Mouse (Mus musculus): Measurements from ENCODE around the gene Adk. TPM values are rescaled to one million over a fixed set of nuclear protein-coding genes. Genes with fewer than 3 reads are reported as not detected.

Adk gene
- polyA plus RNA-seq, 1 experiment: 7.7 TPM

DNA sequence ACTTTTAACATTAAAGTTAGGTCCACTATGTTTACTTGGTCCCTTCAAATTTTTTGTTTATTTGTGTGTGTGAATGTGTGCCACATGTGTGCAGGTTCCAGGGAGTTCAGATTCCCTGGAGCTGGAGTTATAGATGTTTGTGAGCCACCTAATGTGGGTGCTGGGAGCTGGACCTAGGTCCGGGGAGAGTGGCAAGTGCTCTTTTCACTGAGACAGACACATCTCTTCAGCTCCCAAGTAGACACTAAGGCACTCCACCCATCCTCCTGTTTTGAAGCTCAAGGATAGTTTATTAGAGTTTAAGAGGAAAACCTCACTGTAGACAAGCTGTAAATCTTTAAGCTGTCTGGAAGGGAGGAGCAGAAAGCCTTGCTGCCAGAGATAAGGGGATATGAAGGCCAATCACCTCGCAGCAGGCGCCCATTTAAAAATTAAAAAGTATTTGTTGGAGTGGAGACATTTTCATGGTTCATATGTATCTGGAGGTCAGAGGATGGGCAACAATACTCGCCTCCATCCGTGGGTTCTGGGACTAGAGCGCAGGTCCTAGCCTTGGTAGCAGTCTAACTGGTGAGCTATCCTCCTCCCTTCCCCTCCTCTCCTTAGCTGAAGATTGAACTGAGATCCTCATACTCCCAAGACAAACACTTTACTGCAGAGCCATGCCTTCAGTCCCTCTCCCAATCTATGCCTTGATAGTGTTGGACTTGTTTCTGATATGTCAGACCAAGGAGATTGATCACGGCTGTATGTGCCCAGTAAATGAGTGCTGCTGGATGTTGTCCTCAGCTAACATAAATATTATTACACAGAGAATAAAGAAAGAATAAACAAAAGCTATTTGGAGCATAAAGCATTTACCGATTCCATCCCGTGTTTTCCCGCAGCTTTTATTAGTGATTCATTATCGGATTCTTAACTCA lies 22.3 kb downstream of the Adk start:
- no peak for DNase-seq (ENCODE audit: low read depth in 1 of 2, low spot score in 2 of 2)
- H3K27me3 ChIP-seq (ENCODE audit: control insufficient read depth, insufficient read depth, low read length): no peaks in the 10 kb centered on the region
- TF ChIP-seq CTCF (IDR thresholded peaks at IDR 0.05; ENCODE audit: extremely low read depth, insufficient read depth, insufficient read length, insufficient replicate concordance) (no peak), POLR2A (IDR thresholded peaks at IDR 0.05; ENCODE audit: low read depth, low read length) (no peak)
- H3K4me1 ChIP-seq (ENCODE audit: control insufficient read depth, insufficient read depth, insufficient read length): no peaks in the 10 kb centered on the region; the same call in 1 of the 2 replicates
- H3K27ac ChIP-seq (ENCODE audit: insufficient read depth, low read length): no peak overlapping the region
- H3K36me3 ChIP-seq (ENCODE audit: control insufficient read depth, insufficient read depth, low read length): no peaks in the 10 kb centered on the region
- H3K4me3 ChIP-seq (ENCODE audit: extremely low read depth, insufficient read depth, insufficient read length): no peak overlapping the region
- WGBS: 67% methylated on average over 11 of the region's 11 CpGs

DNA sequence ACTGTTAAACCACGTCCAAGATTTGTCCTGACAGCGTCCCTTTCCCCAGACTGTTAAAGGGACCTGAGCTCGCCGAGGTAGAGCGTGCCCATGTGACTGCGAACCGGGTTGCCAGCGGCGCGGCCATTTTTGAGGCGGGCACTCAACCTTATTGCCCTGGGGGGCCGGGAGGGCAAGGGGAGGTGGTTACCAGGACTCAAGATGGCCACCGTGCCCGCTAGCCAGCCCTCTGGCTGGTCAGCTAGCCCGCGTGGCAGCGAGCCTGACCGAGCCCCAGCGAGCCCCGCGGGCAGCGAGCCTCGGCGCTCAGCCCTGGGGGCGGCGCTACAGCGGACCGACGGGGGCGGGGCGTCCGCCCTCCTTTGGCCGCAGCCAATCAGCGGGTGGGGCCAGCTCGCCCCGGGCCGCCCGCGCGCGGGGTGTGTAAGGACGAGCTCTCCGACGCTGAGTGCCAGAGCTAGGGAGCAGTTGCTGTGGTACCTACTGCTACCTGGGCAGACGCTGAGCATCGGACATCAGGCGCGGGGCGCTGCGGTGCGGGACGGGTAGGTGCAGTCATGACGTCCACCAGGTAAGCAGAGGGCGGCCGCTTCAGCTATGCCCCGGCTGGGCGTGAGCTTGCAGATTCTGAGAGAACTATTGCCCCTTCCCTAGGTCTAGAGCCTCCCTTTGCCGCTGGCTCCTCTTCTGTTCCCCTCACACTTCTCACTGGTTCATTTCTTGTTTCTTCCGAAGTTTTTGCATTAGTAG lies 23.6 kb downstream of the Adk start:
- DNase-seq (ENCODE audit: low read depth in 1 of 2, low spot score in 2 of 2): peak; percentile 69 to 86
- Histone ChIP-seq H3K27ac (ENCODE audit: insufficient read depth, low read length) (peak overlapping the region; percentile 56), H3K4me3 (ENCODE audit: extremely low read depth, insufficient read depth, insufficient read length) (peak overlapping the region; percentile 91), H3K4me1 (ENCODE audit: control insufficient read depth, insufficient read depth, insufficient read length) (no peaks in the 10 kb centered on the region; the same call in 1 of the 2 replicates), H3K36me3 (ENCODE audit: control insufficient read depth, insufficient read depth, low read length) (no peaks in the 10 kb centered on the region), H3K27me3 (ENCODE audit: control insufficient read depth, insufficient read depth, low read length) (no peaks in the 10 kb centered on the region)
- TF ChIP-seq CTCF (IDR thresholded peaks at IDR 0.05; ENCODE audit: extremely low read depth, insufficient read depth, insufficient read length, insufficient replicate concordance) (no peak), POLR2A (IDR thresholded peaks at IDR 0.05; ENCODE audit: low read depth, low read length) (peak; percentile 27; the same call in 1 of the 2 replicates)
- WGBS: under 1% methylated on average over 58 of the region's 59 CpGs

DNA sequence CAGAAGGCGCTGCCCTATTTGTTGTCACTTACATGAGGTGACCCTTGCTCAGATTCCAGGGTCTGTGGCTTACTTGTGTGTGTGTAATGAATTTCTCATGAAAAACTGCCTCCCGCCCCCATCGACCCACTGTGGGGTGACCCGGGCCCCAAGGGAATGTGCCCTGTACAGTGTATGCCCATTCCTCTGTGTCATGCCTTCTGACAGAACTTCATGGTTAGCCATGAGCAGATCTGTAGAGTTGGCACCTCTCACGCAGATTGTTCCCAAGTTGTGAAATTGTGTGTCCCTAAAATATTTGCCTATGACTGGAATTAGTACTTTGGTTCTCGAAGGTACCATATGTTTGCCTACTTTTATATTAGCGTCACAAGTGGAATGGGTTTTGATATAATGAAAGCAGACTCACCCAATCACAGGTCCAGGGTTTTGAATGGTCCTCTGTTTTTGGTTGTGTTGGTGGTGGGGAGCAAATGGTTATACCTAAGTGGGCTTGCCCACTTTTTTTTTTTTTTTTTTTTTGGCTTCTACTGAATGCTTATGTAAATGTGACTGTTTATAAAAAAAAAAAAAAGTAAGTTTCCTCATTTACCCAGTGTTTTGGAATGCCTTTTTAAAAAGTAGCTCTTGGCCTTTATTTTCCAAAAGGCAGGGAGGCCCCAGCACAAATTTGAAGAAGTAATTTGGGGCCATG lies 24.3 kb downstream of the Adk start:
- H3K36me3 ChIP-seq (ENCODE audit: control insufficient read depth, insufficient read depth, low read length): no peaks in the 10 kb centered on the region
- no peaks in the 10 kb centered on the region for H3K27me3 ChIP-seq (ENCODE audit: control insufficient read depth, insufficient read depth, low read length)
- TF ChIP-seq POLR2A (IDR thresholded peaks at IDR 0.05; ENCODE audit: low read depth, low read length) (no peak), CTCF (IDR thresholded peaks at IDR 0.05; ENCODE audit: extremely low read depth, insufficient read depth, insufficient read length, insufficient replicate concordance) (no peak)
- no peaks in the 10 kb centered on the region; the same call in 1 of the 2 replicates for H3K4me1 ChIP-seq (ENCODE audit: control insufficient read depth, insufficient read depth, insufficient read length)
- H3K4me3 ChIP-seq (ENCODE audit: extremely low read depth, insufficient read depth, insufficient read length): peak overlapping the region; percentile 91
- peak overlapping the region; percentile 31; the same call in 1 of the 2 replicates for H3K27ac ChIP-seq (ENCODE audit: insufficient read depth, low read length)
- no peak for DNase-seq (ENCODE audit: low read depth in 1 of 2, low spot score in 2 of 2)
- WGBS: 33% methylated on average over 7 of the region's 7 CpGs

DNA sequence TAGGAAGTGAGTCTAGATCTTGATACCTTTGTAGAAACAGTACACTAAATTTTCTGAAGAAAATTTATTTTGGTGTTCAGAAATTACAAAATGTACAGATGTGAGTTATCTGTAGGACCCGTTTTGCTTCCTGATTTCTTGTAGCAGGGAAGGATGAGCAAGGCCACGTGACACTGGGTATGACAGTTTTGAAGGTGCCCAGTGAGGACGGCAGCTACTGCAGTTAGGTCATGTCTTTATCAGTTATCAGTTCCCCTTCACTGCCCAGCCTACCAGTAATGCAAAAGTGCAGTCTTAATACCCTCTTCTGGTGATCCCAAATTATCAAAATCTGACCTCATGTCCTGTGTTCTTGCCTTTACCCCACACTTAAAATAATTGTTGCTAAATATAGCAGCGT lies 25.6 kb downstream of the Adk start:
- no peak for DNase-seq (ENCODE audit: low read depth in 1 of 2, low spot score in 2 of 2)
- no peak overlapping the region for H3K4me3 ChIP-seq (ENCODE audit: extremely low read depth, insufficient read depth, insufficient read length)
- H3K27ac ChIP-seq (ENCODE audit: insufficient read depth, low read length): no peak overlapping the region
- H3K27me3 ChIP-seq (ENCODE audit: control insufficient read depth, insufficient read depth, low read length): no peaks in the 10 kb centered on the region
- TF ChIP-seq POLR2A (IDR thresholded peaks at IDR 0.05; ENCODE audit: low read depth, low read length): no peak
- TF ChIP-seq CTCF (IDR thresholded peaks at IDR 0.05; ENCODE audit: extremely low read depth, insufficient read depth, insufficient read length, insufficient replicate concordance): no peak
- H3K36me3 ChIP-seq (ENCODE audit: control insufficient read depth, insufficient read depth, low read length): no peaks in the 10 kb centered on the region
- no peaks in the 10 kb centered on the region; the same call in 1 of the 2 replicates for H3K4me1 ChIP-seq (ENCODE audit: control insufficient read depth, insufficient read depth, insufficient read length)
- WGBS: 58% methylated on average over 4 of the region's 4 CpGs

DNA sequence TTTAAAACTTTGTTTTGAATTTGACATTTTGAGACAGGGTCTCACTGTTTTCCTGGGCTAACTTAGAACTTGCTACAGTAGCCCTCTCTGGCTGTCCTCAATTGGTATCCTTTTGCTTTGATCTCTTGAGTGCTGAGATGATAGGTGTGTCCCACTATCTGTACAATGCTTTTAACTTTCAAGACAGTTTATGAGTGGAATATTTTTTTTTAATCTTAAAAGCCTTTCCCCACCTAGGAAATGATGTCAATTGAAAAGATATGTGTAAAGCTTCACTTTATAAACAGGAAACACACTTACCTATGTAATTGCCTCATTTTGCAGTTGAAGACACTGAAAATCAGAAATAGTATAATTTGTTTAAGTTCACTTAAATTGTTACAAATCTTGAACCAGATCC lies 26.1 kb downstream of the Adk start:
- no peak for TF ChIP-seq CTCF (IDR thresholded peaks at IDR 0.05; ENCODE audit: extremely low read depth, insufficient read depth, insufficient read length, insufficient replicate concordance)
- TF ChIP-seq POLR2A (IDR thresholded peaks at IDR 0.05; ENCODE audit: low read depth, low read length): no peak
- H3K27me3 ChIP-seq (ENCODE audit: control insufficient read depth, insufficient read depth, low read length): no peaks in the 10 kb centered on the region
- H3K4me1 ChIP-seq (ENCODE audit: control insufficient read depth, insufficient read depth, insufficient read length): no peaks in the 10 kb centered on the region; the same call in 1 of the 2 replicates
- no peak overlapping the region for H3K4me3 ChIP-seq (ENCODE audit: extremely low read depth, insufficient read depth, insufficient read length)
- H3K36me3 ChIP-seq (ENCODE audit: control insufficient read depth, insufficient read depth, low read length): no peaks in the 10 kb centered on the region
- no peak overlapping the region for H3K27ac ChIP-seq (ENCODE audit: insufficient read depth, low read length)
- no peak for DNase-seq (ENCODE audit: low read depth in 1 of 2, low spot score in 2 of 2)

DNA sequence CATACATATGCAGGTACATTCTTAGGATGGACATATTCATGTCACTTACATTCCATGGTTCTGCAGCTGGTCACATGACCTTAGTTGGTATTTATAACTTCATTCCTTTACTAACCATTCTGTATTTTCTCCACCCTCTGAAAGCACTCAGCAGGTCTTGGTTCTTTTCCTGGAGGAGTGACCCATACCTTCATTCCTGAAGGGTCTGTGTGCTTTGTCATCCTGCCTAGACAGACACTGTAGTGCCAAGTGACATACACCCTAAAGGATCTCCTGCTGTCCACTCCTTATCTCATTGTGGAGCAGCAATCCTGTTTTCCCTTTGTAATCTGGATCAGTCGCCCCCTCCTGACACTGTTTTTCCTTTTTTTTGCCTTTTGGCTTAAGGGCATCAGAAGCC lies 30.4 kb downstream of the Adk start:
- no peak for DNase-seq (ENCODE audit: low read depth in 1 of 2, low spot score in 2 of 2)
- WGBS: 85% methylated on average over 1 of the region's 1 CpGs

More for the DNA sequence above, 30.4 kb downstream of the Adk start:
- TF ChIP-seq POLR2A (IDR thresholded peaks at IDR 0.05; ENCODE audit: low read depth, low read length) (no peak), CTCF (IDR thresholded peaks at IDR 0.05; ENCODE audit: extremely low read depth, insufficient read depth, insufficient read length, insufficient replicate concordance) (no peak)
- Histone ChIP-seq H3K27me3 (ENCODE audit: control insufficient read depth, insufficient read depth, low read length) (no peaks in the 10 kb centered on the region), H3K4me1 (ENCODE audit: control insufficient read depth, insufficient read depth, insufficient read length) (no peaks in the 10 kb centered on the region), H3K27ac (ENCODE audit: insufficient read depth, low read length) (no peak overlapping the region), H3K36me3 (ENCODE audit: control insufficient read depth, insufficient read depth, low read length) (no peaks in the 10 kb centered on the region), H3K4me3 (ENCODE audit: extremely low read depth, insufficient read depth, insufficient read length) (no peak overlapping the region)

Measured in spleen, adult 2 months (tissue).